Mouse (Mus musculus) yolk sac, embryonic 10.5 days (tissue): ENCODE results near the gene Otop2.

Experiments used
- DNase-seq: peaks from one replicate; pipeline ENCODE4 v3.0.0-alpha.2; 2017; ENCODE audit warnings: low spot score

Gene Otop2

GRCm38 (mm10) chr11:115297214-115297826, 9.6 kb upstream of the Otop2 start, which contains the start of gene Fads6:
TSS of gene Fads6 (minus strand) at chr11:115297663.
- peak; percentile 66 for DNase-seq

DNA sequence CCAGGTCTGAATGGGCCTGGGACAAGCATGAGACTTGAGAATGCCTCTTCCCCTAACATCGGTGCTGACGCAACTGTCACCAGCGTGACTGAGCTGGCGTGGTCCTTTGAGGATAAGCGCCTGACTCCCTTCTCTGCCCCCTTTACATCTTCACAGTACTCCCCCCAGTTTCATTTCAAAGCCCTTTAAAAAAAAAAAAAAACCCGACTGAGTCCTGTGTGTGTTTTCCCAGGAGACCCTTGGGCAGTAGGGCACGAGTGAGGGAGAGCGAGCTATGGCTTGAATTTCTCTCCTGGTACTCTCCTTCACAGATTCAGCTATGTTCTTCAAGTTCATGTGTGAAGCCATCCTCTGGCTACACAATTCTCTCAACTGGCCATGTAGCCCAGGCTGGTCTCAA, 8.8 kb upstream of the Otop2 start:
- no peak for DNase-seq

DNA sequence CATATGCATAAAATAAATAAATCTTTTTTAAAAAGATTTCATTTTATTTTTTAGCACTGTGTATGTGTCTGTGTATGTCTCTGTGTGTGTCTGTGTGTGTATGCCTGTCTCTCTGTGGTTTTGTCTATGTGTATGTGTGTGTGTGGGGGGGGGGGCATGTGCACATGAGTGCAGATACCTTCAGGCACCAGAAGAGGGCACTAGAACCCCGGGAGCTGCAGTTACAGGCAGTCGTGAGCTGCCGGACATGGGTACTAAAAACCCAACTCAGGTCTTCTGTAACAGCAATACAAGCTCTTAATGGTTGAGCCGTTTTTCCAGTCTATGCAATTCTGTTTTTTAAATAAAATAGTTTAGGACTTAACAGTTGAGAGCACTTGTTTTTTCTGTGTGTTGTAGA, 6.2 kb upstream of the Otop2 start:
- DNase-seq: no peak

DNA sequence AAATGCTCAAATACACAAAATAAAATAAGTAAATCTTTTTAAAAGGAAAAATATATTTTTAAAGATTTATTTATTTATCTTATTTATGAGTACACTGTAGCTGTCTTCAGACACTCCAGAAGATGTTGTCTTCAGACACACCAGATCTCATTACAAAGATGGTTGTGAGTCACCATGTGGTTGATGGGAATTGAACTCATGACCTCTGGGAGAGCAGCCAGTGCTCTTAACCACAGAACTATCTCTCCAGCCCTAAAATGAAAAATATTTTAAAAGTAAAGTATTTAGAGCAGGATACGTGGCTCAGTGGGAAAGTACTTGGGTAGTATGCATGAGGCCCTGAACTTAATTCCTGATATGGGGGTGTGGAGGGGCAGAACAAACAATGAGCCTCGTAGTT, 5.6 kb upstream of the Otop2 start:
- no peak for DNase-seq

DNA sequence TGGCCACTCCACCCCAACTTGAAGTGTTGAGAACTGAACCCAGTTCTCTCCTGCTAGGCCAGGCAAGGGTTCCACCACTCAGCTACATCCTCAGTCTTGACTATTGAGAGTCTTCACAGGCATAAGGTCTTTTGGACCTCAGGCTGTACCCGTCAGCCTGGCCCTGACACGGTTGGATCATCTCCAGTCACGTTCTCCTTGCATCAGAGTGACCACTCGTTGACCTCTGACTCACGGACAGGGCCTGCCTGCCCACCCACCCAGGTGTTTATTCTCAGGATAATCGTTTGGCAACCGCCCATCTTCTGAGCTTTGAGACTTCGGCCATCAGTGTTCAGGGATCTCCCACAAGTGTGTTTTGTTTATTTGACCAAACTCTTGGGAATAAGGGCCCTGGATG, 3.8 kb upstream of the Otop2 start:
- DNase-seq: no peak

DNA sequence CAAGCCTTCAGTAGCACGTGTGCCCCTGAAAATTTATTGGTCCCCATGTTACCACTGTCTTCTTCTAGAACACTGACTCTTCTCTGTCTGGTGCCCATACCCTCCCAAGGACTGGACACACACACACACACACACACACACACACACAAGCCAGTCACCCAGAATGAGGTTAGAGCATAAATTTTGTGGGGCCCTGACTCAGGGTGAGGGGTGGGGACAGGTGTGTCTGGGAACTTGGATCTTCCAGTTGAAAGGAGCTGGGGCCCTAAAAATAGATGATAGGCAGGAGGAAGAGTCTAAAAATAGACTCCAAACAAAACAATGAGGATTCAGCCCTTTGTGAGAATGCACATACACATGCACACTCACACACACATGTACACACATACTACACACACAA, 1.8 kb downstream of the Otop2 start:
- DNase-seq: no peak

DNA sequence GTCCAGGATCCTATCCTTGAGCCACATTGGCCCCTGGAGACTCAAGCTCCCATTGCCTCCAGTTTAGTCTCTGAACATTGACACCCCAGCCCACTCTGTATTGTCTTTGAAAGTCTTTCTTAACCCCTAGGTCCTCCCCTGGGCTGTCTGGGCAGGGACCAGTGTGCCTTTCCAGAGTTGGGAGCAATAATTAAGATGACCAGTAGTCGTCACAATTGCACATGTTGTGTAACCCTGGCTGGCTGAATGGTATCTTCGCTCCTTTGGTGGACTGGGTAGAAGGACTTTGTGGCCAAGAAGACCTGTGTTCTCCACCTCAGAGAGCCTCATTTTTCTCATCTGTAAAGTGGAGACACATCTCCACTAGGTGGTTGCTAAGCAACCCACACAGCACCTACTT, 7.3 kb downstream of the Otop2 start:
- DNase-seq: no peak

DNA sequence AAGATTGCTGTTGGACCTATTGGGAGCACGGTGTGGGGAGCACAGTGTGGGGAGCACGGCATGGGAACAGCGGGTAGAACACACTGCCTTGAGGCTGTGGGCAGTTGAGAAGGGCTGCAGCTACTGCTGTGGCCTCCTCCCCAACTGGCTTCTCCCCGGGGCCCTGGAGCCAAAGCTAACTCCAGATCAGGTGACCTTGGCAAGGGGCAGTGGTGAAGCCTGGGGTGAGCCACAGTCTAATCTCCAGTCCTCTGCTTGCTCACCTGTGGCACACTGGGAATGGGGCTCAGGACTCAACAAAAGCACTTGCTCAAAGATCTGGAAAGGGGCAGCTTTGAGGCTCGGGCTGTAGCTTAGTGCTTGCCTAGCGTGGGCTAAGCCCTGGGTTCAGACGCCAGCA, 10.2 kb downstream of the Otop2 start:
- DNase-seq: no peak

DNA sequence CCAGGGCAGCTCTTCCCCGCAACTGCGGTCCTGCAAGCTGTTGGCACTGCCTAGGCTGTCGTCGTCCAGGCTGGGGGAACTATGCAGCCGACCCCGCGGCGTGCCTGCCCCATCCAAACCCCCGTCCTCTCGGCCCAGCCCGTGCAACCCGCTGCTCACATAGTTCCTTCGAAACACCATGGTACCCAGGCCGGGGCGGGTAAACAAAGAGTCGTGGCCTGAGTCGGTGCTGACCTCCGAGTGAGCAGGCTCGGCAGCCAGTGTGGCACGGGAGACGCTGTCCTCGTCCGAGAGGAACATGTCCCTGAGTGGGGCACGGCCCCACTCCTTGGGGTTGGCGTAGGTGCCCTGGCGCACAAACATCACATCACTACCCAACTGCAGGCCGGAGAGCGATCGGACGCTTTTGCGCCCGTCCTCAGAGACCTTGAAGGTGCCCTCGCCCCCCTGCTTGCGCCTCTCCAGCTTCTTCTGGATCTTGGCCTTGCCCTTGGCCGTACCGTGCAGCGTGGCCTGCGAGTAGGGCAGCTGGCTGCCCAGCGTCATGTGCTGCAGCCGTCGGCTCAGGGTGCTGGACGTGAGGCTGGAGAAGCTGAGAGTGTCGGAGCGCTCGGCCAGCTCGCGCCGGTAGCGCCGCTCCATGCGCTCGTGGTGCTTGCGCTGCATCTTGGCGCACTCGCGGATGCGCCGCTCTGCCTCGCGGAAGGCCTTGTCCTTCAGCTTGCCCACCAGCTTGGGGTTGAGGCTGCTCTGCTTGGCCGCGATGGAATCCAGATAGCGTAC, 11.5 kb downstream of the Otop2 start:
- DNase-seq: no peak

GRCm38 (mm10) chr11:115319704-115320383, 12.9 kb downstream of the Otop2 start:
- DNase-seq: no peak

DNA sequence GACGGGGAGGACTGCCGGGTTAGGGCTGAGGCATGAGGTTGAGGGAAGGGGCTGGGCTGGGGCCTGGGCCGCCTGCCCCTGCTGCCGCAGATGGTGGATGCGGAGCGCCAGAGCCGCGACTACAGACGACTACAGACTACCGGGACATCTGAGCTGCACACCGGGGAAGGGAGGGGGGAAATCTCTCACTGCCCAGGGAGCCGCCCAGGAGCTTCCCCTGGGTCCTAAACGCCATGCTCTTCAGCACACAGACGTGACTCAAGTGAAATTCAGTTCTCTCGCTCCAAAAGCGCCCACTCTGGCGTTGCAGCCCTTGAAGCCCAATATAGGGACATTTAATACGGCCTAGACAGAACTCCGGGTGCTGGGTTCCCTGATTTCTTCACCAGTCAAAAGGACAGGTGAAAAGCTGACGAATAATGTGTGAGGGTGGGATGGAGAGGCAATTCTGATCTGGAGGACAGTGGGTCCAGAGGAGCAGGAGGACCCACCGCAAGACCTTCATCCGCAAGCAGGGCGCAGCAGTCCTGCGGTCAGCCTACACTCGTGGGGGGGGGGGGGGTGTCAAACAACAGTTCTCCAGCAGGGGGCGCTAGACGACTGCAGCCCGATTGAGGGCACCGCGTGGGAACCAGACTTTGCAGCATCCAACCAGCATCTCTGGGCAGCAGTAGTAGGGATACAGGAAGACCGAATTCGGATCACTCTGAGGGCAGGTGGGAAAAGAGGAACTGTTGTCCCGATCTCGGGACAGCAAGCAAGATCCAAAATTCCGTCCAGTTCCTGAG, 15.1 kb downstream of the Otop2 start, which contains the start of gene Ush1g:
Gene Ush1g, minus strand, starts transcription at position 136 of the 788 bp plus-strand sequence.
- peak; percentile 52 for DNase-seq

- no peak for DNase-seq
Observed at GRCm38 (mm10) chr11:115323354-115323753, 16.4 kb downstream of the Otop2 start.

GRCm38 (mm10) chr11:115326730-115327129, 19.8 kb downstream of the Otop2 start:
- no peak for DNase-seq

DNA sequence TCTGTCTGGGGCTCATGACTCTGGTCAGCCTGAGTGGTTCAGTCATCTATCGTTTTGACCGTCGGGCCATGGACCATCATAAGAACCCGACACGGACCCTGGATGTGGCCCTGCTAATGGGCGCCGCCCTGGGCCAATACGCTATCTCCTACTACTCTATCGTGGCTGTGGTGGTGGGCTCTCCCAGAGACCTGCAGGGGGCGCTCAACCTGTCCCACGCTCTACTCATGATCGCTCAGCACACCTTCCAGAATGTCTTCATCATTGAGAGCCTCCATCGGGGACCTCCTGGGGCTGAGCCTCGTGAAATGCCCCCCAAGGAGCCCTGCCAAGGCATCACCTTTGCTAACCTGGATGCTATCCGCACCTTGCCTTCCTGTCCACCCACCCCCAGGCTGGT, 22.4 kb downstream of the Otop2 start:
- no peak for DNase-seq

- no peak for DNase-seq
Observed at GRCm38 (mm10) chr11:115334531-115334930, 27.6 kb downstream of the Otop2 start, which contains the start of gene Otop3. TSS of gene Otop3 (plus strand) at chr11:115334731.

GRCm38 (mm10) chr11:115335223-115335622, 28.3 kb downstream of the Otop2 start:
- no peak for DNase-seq

- no peak for DNase-seq
Observed at GRCm38 (mm10) chr11:115336115-115336514, 29.2 kb downstream of the Otop2 start.

- no peak for DNase-seq
Observed at GRCm38 (mm10) chr11:115337350-115337749, 30.4 kb downstream of the Otop2 start.

DNA sequence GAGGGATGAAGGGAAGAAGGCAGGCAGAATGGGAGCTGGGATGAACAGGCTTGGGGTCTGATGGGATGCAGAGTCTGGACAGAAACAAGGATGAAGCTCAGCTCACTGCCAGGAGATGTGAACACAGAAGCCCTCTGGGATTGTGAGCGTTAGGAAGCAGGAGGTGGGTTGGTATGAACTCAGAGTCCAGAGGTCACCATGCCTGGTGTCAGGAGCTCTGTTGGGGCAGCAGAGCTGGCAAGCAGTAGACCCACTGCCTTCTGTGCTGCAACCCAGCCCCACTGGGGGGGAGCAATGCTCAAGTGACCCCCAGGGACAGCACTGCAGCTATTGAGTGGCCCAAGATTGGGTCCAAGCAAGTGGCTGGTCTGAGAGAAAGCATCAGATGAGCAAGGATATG, 30.9 kb downstream of the Otop2 start:
- no peak for DNase-seq

DNA sequence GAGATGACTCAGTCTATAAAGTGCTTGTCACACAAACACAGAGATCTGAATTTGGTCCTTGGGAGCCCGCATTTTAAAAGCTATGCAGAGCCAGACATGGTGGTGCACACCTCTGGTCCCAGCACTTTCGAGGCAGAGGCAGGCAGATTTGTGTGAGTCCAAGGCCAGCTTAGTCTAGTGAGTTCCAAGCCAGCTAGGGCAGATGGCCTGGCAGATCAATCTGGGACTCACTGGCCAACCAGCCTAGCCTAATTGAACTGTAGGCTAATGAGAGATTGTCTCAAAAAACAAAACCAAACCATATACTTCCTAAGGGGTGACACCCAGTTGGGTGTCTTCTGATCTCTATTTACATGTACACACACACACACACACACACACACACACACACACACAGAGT, 34.3 kb downstream of the Otop2 start:
- DNase-seq: no peak

GRCm38 (mm10) chr11:115341866-115342265, 34.9 kb downstream of the Otop2 start:
- no peak for DNase-seq

GRCm38 (mm10) chr11:115344967-115345366, 38.0 kb downstream of the Otop2 start:
- DNase-seq: no peak
